Mouse (Mus musculus): ENCODE measurements around the gene Cdh12. TPM values are rescaled to one million over a fixed set of nuclear protein-coding genes. Genes with fewer than 3 reads are reported as not detected.

Cdh12 gene
- polyA plus RNA-seq, 1 experiment, result not detected

DNA sequence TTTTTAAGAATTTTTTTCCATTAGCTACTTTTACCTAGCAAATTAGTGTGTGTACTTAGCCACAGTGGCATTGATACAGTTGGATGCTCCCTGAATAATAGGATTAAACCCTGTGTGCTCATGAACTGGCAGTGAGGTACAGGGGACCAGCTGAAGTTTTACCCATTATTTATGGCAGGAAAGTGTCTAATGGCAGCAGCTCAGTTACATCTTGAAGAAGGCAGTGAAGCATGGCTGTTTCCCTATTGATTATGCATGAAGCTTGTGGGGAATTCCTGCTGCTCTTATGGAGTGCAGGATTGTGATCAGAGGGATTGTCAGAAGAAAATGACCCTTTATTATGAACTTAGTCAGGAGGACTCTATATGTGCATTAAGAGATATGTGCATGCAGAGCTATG, 988.9 kb downstream of the Cdh12 start:
- H3K4me1 ChIP-seq (ENCODE audit: control insufficient read depth, insufficient read depth, insufficient read length), result no peaks in the 10 kb centered on the region
- TF ChIP-seq CTCF (IDR thresholded peaks at IDR 0.05; ENCODE audit: extremely low read depth, insufficient read depth, insufficient read length, insufficient replicate concordance) (no peak), POLR2A (IDR thresholded peaks at IDR 0.05; ENCODE audit: low read depth, low read length) (no peak)
- H3K4me3 ChIP-seq (ENCODE audit: extremely low read depth, insufficient read depth, insufficient read length), result no peak overlapping the region
- no peak for DNase-seq (ENCODE audit: low read depth in 1 of 2, low spot score in 2 of 2)
- H3K27me3 ChIP-seq (ENCODE audit: control insufficient read depth, insufficient read depth, low read length), result no peaks in the 10 kb centered on the region
- no peak overlapping the region for H3K27ac ChIP-seq (ENCODE audit: insufficient read depth, low read length)
- H3K36me3 ChIP-seq (ENCODE audit: control insufficient read depth, insufficient read depth, low read length), result no peaks in the 10 kb centered on the region

DNA sequence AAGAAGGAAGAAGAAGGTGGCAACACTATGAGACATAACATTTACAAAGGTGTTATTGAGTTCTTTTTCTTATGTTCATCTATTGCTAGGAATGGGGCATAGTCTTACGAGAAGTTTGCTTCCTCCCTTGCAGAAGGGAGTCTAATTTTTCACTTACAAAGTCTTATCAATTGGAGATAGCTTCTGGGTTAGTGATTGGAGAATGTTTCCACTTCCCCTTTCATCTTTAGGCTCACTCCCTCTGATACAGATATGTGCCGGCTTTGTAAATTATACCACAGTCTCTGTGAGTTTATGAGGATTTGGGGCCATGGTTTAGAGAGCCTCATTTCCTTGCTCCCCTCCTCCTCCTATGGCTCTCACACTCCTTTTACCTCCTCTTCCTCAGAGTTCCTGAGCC, 1009.0 kb downstream of the Cdh12 start:
- Histone ChIP-seq H3K27me3 (ENCODE audit: control insufficient read depth, insufficient read depth, low read length) (no peaks in the 10 kb centered on the region), H3K36me3 (ENCODE audit: control insufficient read depth, insufficient read depth, low read length) (no peaks in the 10 kb centered on the region), H3K27ac (ENCODE audit: insufficient read depth, low read length) (no peak overlapping the region), H3K4me3 (ENCODE audit: extremely low read depth, insufficient read depth, insufficient read length) (no peak overlapping the region), H3K4me1 (ENCODE audit: control insufficient read depth, insufficient read depth, insufficient read length) (no peaks in the 10 kb centered on the region)
- WGBS, result 87% methylated on average over 2 of the region's 2 CpGs
- TF ChIP-seq POLR2A (IDR thresholded peaks at IDR 0.05; ENCODE audit: low read depth, low read length) (no peak), CTCF (IDR thresholded peaks at IDR 0.05; ENCODE audit: extremely low read depth, insufficient read depth, insufficient read length, insufficient replicate concordance) (no peak)
- DNase-seq (ENCODE audit: low read depth in 1 of 2, low spot score in 2 of 2), result no peak

DNA sequence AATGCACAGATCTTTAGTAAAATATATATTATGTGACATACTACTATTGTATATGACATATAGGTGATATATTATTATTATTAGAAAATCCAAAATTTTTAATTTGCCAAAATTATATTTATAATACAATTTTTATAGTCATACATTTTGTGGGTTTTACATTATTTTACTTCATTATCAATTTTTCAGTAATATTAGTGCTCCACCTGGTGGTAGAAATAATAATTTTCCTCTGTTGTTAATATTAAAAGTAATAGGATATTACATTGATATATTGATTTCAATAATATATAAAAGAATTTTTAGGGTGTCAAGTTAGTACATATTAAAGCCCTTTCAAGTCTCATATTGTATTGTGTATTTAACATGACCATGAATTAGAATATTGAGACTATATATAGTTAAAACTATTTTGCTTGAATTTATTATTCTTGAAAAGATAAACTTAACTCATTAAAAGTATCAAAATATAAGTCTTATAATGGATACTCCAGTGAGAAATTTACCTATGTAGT, 1070.3 kb downstream of the Cdh12 start:
- TF ChIP-seq CTCF (IDR thresholded peaks at IDR 0.05; ENCODE audit: extremely low read depth, insufficient read depth, insufficient read length, insufficient replicate concordance), result no peak
- TF ChIP-seq POLR2A (IDR thresholded peaks at IDR 0.05; ENCODE audit: low read depth, low read length), result no peak
- H3K27me3 ChIP-seq (ENCODE audit: control insufficient read depth, insufficient read depth, low read length), result no peaks in the 10 kb centered on the region
- no peak for DNase-seq (ENCODE audit: low read depth in 1 of 2, low spot score in 2 of 2)
- no peaks in the 10 kb centered on the region for H3K4me1 ChIP-seq (ENCODE audit: control insufficient read depth, insufficient read depth, insufficient read length)
- no peak overlapping the region for H3K27ac ChIP-seq (ENCODE audit: insufficient read depth, low read length)
- no peak overlapping the region for H3K4me3 ChIP-seq (ENCODE audit: extremely low read depth, insufficient read depth, insufficient read length)
- no peaks in the 10 kb centered on the region for H3K36me3 ChIP-seq (ENCODE audit: control insufficient read depth, insufficient read depth, low read length)

DNA sequence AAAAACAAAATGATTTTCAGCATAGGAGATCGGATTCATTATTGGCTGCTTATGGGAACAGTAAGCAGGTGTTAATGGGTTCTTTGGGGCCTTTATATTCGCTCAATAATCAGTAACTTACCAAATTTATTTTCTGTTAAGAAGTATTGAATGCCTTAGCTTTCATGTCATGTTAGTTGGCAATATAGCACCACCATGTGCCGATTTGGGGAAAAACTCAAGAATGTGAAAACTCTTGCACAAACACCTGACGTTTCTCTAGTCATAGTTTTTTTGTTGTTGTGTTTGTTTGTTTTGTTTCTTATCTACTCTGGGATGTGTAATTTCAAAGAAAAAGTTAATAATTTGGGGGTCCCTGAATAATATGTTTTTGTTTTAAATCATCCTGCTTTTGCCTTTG, 1081.7 kb downstream of the Cdh12 start:
- DNase-seq (ENCODE audit: low read depth in 1 of 2, low spot score in 2 of 2), result no peak
- H3K27ac ChIP-seq (ENCODE audit: insufficient read depth, low read length), result no peak overlapping the region
- H3K36me3 ChIP-seq (ENCODE audit: control insufficient read depth, insufficient read depth, low read length), result no peaks in the 10 kb centered on the region
- no peaks in the 10 kb centered on the region for H3K27me3 ChIP-seq (ENCODE audit: control insufficient read depth, insufficient read depth, low read length)
- no peak overlapping the region for H3K4me3 ChIP-seq (ENCODE audit: extremely low read depth, insufficient read depth, insufficient read length)
- 67% methylated on average over 4 of the region's 4 CpGs for WGBS
- TF ChIP-seq POLR2A (IDR thresholded peaks at IDR 0.05; ENCODE audit: low read depth, low read length) (no peak), CTCF (IDR thresholded peaks at IDR 0.05; ENCODE audit: extremely low read depth, insufficient read depth, insufficient read length, insufficient replicate concordance) (no peak)
- no peaks in the 10 kb centered on the region for H3K4me1 ChIP-seq (ENCODE audit: control insufficient read depth, insufficient read depth, insufficient read length)

DNA sequence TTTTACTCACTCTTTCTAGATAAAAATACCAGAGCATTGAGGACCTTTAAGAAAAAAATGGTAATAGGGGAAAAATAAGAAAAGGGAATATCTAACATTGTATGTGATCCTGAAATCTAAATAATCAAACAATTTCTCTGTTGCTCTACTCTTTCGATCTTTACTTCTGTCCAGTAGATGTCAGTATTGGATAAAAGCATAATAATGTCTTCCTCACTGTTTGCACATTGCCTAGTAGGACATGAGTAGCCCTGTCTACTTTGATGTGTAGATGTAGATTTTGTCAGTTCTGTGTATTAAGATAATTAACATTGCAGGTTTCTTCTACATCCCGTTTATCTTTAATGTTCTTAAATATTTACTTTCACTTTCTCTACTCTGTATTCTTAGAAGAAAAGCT, 1087.8 kb downstream of the Cdh12 start:
- WGBS, result 65% methylated on average over 2 of the region's 2 CpGs
- TF ChIP-seq CTCF (IDR thresholded peaks at IDR 0.05; ENCODE audit: extremely low read depth, insufficient read depth, insufficient read length, insufficient replicate concordance), result no peak
- TF ChIP-seq POLR2A (IDR thresholded peaks at IDR 0.05; ENCODE audit: low read depth, low read length), result no peak
- H3K4me3 ChIP-seq (ENCODE audit: extremely low read depth, insufficient read depth, insufficient read length), result no peak overlapping the region
- no peaks in the 10 kb centered on the region for H3K4me1 ChIP-seq (ENCODE audit: control insufficient read depth, insufficient read depth, insufficient read length)
- no peaks in the 10 kb centered on the region for H3K27me3 ChIP-seq (ENCODE audit: control insufficient read depth, insufficient read depth, low read length)
- DNase-seq (ENCODE audit: low read depth in 1 of 2, low spot score in 2 of 2), result no peak
- H3K36me3 ChIP-seq (ENCODE audit: control insufficient read depth, insufficient read depth, low read length), result no peaks in the 10 kb centered on the region
- no peak overlapping the region for H3K27ac ChIP-seq (ENCODE audit: insufficient read depth, low read length)

DNA sequence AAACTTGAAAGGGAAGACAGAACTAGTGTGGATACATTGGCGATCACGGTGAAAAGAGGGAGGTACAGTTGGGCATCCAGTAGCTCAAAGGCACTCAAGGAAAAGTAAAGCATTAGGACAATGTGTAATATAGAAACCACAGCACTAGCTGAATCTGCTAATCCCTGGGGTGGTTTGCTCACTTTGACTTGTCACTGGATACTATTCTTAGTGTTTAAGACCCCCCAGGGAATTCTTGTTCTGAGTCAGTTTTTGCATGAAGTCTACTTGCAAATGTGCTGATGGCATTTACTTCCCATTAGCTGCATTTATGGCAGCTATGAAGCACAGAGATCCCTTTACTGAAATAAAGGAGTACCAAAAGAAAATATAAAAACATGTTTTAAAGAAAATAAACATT, 1095.7 kb downstream of the Cdh12 start:
- TF ChIP-seq POLR2A (IDR thresholded peaks at IDR 0.05; ENCODE audit: low read depth, low read length) (no peak), CTCF (IDR thresholded peaks at IDR 0.05; ENCODE audit: extremely low read depth, insufficient read depth, insufficient read length, insufficient replicate concordance) (no peak)
- Histone ChIP-seq H3K4me1 (ENCODE audit: control insufficient read depth, insufficient read depth, insufficient read length) (no peaks in the 10 kb centered on the region), H3K36me3 (ENCODE audit: control insufficient read depth, insufficient read depth, low read length) (no peaks in the 10 kb centered on the region), H3K27me3 (ENCODE audit: control insufficient read depth, insufficient read depth, low read length) (no peaks in the 10 kb centered on the region), H3K4me3 (ENCODE audit: extremely low read depth, insufficient read depth, insufficient read length) (no peak overlapping the region), H3K27ac (ENCODE audit: insufficient read depth, low read length) (no peak overlapping the region)
- DNase-seq (ENCODE audit: low read depth in 1 of 2, low spot score in 2 of 2), result no peak
- WGBS, result 92% methylated on average over 2 of the region's 2 CpGs

DNA sequence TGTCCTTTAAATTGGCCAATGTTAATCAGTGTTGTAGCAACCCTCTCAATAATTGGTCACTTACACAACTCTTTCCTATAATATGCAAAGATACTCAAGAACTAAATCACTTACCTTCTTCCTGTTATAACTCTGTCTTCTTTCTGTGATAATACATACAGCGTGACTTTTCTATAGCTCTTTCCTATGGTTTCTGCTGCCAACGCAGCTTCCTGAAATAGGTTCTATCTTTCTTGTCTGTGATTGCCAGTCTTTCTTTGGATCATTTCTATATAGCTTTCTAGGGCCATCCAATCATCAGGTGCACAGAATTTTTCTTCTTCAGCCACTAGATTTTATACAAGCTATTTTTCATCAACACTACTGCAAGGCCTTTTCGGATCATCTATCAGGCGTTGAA, 1106.9 kb downstream of the Cdh12 start:
- 87% methylated on average over 4 of the region's 4 CpGs for WGBS
- Histone ChIP-seq H3K27me3 (ENCODE audit: control insufficient read depth, insufficient read depth, low read length) (no peaks in the 10 kb centered on the region), H3K36me3 (ENCODE audit: control insufficient read depth, insufficient read depth, low read length) (no peaks in the 10 kb centered on the region), H3K27ac (ENCODE audit: insufficient read depth, low read length) (no peak overlapping the region), H3K4me3 (ENCODE audit: extremely low read depth, insufficient read depth, insufficient read length) (no peak overlapping the region), H3K4me1 (ENCODE audit: control insufficient read depth, insufficient read depth, insufficient read length) (no peaks in the 10 kb centered on the region)
- no peak for DNase-seq (ENCODE audit: low read depth in 1 of 2, low spot score in 2 of 2)
- TF ChIP-seq POLR2A (IDR thresholded peaks at IDR 0.05; ENCODE audit: low read depth, low read length) (no peak), CTCF (IDR thresholded peaks at IDR 0.05; ENCODE audit: extremely low read depth, insufficient read depth, insufficient read length, insufficient replicate concordance) (no peak)

Data from spleen, adult 2 months (tissue).